Mouse (Mus musculus): Measurements from ENCODE around the gene Olfr736.

Olfr736 gene

GRCm38 (mm10) chr14:50380863-50381262 is at the start of gene Olfr736:
TSS of gene Olfr736 (plus strand) at chr14:50381163.
- DNase-seq (ENCODE audit: low spot score): no peak

DNA sequence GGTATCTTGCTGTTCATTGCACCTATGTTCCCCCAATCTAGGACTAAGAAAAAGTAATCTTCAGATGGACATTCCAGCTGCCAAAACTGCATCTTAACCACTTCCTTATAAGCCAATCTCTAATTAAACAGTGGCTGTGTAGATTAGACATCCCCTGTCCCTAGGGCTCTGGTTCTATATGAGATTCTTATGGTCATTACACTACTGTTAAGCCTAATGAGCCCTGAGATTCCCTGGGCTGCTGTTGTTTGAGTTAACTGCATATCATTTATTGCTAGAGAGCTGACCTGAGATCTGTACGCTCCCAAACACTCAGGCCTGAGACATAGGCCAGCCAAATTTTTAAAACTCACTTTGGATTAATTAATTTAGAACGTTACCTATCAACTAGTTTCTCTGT is 32.2 kb upstream of the Olfr736 start, which contains the start of gene Olfr735:
Olfr735 (minus strand) TSS at position 77 of the 400 bp plus-strand sequence.
- no peak for DNase-seq (ENCODE audit: low spot score)

DNA sequence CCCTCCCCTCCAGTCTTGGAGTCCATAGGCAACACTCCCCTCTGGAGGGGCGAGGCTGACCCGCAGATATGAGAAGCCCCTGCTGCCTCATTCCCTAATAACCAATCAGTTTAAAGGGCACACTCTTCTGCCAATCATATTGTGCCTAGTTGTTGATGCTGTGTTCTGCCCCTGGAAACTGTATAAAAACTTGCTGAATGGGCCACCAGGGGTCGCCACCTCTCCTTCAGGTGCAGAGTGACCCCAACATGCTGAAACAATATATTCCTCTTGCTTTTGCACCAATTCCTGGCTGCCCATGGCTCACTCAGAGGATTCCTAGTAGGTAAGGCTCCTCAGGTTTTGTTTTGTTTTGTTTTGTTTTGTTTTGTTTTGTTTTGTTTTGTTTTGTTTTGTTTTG is 28.5 kb upstream of the Olfr736 start:
- no peak for DNase-seq (ENCODE audit: low spot score)

GRCm38 (mm10) chr14:50356725-50357124 is 24.2 kb upstream of the Olfr736 start:
- DNase-seq (ENCODE audit: low spot score): no peak

- DNase-seq (ENCODE audit: low spot score): no peak
Measured at GRCm38 (mm10) chr14:50357593-50357992, 23.4 kb upstream of the Olfr736 start, which contains the start of gene Tlr11. TSS of gene Tlr11 (plus strand) at chr14:50357914.

DNA sequence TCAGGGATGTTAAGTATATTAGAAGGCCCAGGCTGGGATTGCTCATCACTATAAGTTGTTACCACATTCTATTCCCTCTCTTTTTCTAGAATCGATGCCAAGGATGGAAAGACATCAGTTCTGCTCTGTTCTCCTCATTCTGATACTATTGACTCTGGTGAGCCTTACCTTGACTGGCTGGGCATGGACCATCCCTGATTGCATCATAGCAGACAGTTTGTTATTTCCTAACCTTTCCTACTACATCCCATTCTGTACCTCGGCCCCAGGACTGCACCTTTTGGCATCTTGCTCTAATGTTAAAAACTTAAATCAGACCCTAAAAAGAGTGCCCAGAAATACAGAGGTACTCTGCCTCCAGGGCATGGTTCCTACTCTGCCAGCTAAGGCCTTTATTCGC is 20.5 kb upstream of the Olfr736 start:
- DNase-seq (ENCODE audit: low spot score): no peak

GRCm38 (mm10) chr14:50363561-50363960 is 17.4 kb upstream of the Olfr736 start:
- DNase-seq (ENCODE audit: low spot score): no peak

GRCm38 (mm10) chr14:50407268-50407667 is 26.3 kb downstream of the Olfr736 start, which contains the start of gene Olfr738:
TSS of gene Olfr738 (plus strand) at chr14:50407568.
- DNase-seq (ENCODE audit: low spot score): no peak

DNA sequence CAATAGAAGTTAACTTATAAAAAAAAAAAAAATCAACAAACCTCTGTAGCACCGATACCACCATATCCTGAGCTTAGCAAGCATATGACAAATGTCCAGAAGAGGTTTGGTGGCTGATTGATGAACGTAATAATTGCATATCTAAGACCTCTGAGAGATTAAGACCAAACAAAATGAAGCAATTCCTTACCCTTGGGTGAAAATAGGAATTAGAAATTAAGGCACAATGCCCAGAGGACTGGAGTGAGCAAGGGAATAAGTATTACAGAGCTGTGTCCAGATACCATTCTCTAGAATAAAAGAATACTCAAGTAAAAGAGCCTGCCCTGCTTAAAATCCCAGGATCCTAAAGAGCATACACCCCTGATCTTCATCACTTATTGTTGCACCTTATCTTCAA is 37.4 kb downstream of the Olfr736 start, which contains the start of gene Olfr739:
Olfr739 (plus strand) TSS at position 301 of the 400 bp plus-strand sequence.
- DNase-seq (ENCODE audit: low spot score): no peak
